Mouse (Mus musculus): ENCODE measurements around the gene Rpl3l.
A peak's percentile ranks its signal among the peaks of the same experiment; 100 is the strongest.
"Not testable (repeated sequence)": the region's sequence is repeated elsewhere in the genome, so short reads cannot be mapped to it uniquely, and the experiment has no call there.

Rpl3l gene

DNA sequence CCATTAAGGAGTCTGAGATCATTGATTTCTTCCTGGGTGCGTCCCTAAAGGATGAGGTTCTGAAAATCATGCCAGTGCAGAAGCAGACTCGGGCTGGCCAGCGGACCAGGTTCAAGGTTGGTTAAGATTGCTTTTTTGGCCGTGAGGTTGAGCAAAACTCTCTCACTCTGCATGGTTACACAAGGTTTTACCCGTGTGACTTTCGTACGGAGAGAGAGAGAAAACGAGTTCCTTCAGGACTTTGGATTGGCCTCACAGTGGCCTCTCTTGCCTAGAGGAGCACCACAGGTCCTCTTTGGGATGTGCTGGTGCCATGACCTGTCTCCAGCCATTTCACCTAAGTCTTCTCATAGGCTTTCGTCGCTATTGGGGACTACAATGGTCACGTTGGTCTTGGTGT lies 7.0 kb upstream of the Rpl3l start:
- not testable (repeated sequence) for DNase-seq

DNA sequence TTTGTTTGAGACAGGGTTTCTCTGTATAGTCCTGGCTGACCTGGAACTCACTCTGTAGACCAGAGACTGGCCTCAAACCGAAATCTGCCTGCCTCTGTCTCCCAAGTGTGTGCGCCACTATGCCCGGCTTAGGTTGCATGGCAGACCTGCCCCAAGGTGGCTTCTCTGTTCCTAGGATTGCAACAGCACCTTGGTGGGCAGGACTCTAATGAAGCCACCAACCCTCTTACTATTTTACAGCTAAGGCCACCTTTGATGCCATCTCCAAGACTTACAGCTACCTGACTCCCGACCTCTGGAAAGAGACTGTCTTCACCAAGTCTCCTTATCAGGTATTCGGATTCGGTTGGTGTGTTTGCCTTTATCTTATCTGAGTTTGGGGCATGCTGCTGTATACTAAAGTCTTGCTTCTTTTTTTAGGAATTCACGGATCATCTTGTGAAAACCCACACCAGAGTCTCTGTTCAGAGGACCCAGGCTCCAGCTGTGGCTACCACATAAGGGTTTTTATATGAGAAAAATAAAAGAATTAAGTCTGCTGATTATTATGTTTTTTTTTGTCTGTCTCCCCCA lies 6.2 kb upstream of the Rpl3l start:
- not testable (repeated sequence) for DNase-seq

DNA sequence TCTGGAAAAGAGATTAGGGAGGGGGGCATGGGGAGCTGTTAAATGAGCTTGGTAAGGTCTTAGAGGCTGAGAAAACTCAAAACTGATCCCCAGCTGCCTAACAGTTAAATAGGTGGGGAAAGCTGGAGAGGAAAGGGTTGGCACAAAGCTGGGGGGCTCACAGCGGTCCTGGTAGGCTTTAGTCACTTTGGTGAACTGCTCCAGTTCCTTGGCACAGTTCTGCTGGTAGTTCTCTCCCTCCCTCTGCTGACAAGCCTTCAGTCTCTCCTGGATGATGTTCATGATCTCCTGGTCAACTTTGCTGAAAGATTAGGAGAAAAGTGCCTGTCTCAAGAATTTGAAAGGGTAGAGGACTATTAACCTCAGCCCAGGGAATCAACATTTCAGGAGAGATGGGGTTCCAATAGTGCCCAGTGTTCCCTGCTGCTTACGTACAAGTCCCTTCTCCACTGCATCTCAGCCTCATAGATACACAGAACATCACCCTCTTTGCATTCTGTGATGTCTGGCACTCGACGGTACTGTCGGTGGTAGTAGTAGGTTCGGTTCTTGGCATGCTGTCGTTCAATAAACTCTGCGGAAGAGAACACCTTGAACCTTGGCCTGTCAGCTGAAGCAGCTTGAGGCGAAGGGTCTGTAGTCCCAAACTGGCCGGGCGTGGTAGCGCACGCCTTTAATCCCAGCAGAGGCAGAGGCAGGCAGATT lies 5.2 kb upstream of the Rpl3l start:
- no peak for DNase-seq

DNA sequence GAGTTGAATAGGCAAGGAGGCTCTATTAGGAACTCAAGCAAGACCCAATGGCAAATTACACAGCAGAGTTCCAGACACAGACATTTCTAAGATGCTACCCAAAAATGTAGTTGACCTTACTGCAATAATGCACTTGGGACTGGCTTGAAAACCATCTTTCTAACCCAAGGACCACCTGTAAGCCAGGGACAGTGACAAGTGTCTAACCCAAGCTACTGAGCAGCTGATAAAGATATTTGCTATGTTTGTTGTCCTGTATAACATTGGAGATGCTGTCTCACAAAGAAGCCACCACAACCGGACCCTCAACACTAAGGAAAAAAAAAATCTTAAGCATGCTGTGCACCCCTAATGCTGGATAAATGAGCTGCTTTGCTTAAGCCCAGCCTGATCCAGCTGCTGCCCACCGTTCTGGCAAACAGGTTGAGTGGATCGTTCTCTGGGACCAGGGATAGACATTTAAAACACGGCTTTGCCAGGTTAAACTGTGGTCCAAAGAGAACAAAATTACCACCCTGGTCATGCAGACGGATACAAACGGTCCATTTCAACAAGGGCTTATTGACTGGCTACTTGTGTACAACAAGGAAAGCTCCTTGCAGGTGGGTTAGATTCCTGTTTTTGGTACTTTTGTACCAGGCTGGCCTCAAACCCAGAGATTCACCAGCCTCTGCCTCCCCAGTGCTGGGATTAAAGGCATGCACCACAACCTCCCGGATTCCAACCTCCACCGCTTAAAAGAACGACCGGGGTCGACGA lies 4.3 kb upstream of the Rpl3l start:
- no peak for DNase-seq

DNA sequence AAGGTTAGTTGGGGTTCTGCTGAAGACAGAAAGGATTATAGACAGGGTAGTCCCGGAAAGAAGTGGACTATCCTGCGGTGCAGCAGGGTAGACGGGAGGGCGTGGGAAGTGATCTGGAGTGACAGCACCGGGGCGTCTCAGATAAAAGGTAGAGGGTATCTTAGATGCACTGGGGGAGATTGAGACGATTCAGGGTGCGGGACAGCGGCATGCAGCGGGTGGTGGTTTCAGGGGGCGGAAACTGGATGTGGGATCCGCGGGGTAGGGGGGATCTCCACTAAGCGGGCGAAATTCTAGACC lies 3.8 kb upstream of the Rpl3l start:
- DNase-seq: no peak

DNA sequence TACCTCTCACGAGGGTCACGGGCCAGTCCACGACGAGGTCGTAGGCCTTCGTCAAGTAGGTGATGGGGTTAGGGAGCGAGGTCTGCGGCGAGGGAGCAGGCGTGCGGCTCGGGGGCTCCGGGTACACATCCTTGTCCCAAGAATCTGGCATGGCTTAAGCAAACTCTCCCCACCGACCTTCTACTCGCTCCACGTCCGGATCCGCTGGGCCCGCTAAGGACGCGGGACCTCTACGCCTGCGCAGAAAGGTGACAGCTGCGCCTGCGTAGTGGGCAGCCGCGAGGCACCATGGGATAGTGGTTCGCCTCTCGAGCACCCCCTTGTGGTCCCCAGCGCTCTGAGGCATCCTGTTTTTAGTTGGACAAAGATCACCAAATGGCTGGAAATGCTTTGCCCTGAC lies 3.4 kb upstream of the Rpl3l start, which contains the start of gene Ndufb10:
TSS of gene Ndufb10 (minus strand) at position 295 of the 400 bp plus-strand sequence.
- DNase-seq: peak; percentile 89 to 98

DNA sequence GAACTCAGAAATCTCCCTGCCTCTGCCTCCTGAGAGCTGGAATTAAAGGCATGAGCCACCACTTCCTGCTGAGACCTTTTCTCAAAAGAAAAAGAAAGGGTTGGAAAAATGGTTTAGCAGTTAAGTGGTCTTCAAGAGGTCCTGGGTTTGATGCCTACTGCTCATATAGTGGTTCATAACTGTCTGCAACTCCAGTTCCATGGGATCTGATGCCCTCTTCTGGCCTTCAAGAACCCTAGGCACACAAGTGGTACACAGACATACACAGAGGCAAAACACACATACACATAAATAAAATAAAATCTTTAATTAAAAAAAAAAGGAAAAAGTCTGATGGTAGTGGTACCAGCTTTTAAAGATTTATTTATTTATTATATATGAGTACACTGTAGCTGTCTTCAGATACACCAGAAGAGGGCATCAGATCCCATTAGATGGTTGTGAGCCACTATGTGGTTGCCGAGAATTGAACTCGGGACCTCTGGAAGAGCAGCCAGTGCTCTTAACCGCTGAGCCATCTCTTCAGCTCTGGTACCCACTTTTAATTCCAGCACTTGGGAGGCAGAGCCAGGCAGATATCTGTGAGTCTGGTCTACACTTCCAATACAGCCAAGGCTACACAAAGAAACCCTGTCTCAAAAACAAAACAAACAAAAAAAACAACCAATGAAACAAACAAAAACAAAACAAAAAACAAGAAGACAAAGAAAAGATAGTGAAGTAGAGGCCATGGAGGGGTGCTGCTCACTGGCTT lies 1.8 kb upstream of the Rpl3l start:
- DNase-seq: no peak

DNA sequence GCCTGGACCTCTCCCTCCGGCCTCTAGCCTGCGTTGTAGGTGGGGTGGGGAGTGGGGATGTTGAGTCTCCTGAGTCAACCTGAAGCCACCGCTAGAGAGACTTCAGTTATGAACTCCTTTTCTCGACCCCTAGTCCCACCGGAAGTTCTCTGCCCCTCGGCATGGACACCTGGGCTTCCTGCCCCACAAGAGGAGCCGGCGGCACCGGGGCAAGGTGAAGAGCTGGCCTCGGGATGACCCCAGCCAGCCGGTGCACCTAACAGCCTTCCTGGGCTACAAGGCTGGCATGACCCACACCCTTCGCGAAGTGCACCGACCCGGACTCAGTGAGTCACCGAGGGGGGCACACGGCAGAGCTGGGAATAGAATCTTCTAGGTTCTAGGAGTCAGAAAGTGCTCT lies 564 bp downstream of the Rpl3l start:
- no peak for DNase-seq

DNA sequence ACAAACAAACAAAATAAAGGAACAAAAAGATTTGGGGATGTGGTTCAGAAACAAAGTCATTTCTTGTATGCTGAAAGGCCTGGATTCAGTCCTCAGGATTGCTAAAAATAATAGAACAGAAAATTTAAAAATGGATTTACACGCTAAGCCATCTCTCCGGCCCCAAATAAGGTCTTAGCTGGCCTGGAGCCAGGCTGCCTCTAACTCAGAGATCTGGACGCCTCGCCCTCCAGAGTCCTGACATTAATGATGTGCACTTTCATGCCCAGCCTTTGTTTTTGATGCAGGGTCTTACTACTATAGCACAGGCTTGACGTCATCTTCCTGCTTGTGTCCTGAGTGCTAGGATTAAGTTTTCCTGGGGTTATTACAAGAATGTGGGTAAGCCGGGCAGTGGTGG lies 1.4 kb downstream of the Rpl3l start:
- no peak for DNase-seq

DNA sequence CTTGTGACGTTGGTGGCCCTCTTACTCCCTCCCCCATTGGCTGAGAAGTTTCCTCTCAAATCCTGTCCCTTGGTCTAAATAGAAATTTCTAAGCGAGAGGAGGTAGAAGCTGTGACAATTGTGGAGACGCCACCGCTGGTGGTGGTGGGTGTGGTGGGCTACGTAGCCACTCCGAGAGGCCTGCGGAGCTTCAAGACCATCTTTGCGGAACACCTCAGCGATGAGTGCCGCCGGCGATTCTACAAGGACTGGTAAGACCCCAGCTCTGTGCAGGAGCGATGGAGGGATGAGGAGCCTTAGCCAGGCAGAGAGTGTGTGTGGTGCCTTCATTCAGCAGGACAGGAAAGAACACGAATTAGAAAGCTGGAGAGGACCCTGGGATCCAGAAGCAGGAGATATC lies 3.2 kb downstream of the Rpl3l start:
- no peak for DNase-seq

DNA sequence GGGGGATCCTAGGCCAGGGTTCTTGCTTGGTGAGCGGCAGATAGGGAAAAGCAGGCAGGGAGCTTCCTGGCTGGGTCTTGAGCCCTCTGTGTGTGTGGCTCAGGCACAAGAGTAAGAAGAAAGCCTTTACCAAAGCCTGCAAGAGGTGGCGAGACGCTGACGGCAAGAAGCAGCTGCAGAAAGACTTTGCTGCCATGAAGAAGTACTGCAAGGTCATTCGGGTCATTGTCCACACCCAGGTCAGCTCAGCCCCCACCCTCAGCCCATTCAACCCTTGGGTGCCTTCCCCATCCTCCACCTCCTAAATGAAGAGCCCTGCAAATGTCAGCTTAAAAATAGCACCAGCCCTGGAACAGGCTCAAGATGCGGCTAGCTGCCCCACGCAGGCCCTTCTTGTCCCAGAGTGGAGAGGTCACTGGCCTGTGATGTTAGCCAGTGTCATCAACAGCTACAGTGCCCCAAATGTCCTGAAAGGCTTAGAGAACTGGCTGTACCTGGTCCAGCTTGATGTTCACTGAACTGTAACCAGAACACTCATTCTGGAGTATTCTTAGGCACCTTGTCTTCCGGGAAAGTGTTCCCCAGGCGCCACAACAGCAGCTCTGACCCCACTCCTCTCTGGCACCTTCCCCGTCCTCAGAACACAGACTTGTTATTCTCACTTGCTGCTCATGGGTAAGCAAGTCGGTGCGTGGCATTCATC lies 4.8 kb downstream of the Rpl3l start:
- DNase-seq: no peak

DNA sequence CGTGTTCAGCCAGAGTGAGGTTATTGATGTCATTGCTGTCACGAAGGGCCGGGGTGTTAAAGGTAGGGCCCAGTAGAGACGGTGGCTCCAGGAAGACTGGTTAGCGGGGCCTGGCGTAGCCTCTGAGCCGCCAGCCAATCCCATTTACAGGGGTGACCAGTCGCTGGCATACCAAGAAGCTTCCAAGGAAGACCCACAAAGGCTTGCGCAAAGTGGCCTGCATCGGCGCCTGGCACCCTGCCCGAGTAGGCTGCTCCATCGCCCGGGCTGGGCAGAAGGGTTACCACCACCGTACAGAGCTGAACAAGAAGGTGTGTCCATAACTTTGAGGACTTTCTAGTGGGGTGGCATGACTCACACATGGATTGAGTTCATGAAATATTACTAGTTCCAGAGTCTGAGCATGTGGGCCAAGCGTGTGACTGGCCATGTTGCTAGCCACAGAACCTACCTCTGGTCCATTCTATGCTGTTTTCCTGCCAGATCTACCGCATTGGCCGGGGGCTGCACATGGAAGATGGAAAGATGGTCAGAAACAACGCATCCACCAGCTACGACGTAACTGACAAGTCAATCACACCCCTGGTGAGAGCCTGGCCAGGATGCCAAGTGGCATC lies 5.9 kb downstream of the Rpl3l start:
- no peak for DNase-seq

DNA sequence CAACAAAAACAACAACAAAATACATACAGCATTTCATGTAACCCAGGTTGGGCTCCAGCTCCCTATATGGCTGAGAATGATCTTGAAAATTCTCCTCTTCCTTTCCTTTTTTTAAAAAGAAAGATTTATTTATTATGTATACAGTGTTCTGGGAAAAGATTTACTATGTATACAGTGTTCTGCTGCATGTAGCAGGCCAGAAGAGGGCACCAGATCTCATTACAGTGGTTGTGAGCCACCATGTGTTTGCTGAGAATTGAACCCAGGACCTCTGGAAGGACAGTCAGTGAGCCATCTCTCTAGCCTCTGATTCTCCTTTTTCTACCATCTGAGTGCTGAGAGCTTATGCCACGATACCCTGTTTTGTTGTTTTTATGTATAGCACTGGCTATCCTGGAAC lies 6.9 kb downstream of the Rpl3l start:
- no peak for DNase-seq

DNA sequence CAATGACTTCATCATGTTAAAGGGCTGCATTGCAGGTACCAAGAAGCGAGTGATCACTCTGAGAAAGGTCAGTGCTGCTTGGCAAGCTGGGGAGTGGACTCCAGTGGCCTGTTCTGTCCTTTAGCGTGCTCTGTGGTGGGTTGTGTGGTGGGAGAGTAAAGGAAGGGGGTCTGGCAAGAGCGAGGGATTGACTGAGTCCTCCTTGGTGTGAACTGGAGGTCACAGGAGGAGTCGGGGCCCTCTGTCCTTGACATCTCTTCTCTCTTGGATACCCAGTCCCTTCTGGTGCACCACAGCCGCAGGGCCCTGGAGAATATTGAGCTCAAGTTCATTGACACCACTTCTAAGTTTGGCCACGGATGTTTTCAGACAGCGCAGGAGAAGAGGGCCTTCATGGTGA lies 7.8 kb downstream of the Rpl3l start:
- no peak for DNase-seq

DNA sequence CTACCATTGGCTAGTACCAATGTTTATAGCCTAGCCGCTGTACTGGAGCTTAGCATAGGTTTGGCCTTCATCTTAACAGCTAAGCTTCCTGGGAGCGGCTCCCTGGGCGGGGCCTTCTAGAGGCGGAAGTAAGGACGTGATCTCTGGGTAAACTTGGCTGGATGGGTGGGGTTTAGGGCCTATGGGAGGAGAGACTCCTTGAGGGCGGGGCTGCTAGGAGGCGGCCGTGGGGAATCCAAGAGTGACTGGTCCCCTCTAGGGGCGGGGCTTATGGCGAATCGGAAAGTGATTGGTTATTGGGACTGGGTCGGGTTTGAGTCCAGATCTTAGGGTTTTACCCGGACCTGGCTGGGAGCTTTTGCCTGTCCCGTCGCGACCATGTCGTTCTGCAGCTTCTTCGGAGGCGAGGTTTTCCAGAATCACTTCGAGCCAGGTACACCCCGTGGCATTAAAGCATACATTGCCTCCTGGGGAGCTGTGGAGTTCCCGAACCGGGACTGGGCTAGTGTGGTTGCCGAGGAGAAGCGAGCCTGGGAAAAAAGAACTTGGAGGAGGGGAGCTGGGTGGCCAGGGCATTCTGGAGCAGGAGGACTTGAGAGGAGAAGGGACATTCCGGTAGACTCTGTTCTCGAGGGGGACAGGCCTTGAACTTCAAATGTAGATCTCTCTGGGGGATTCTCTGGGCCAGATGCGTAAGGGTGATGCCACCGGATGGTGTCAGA lies 8.9 kb downstream of the Rpl3l start, which contains the start of gene Msrb1:
TSS of gene Msrb1 (plus strand) at position 313 of the 722 bp plus-strand sequence.
- DNase-seq: peak; percentile 90 to 93

DNA sequence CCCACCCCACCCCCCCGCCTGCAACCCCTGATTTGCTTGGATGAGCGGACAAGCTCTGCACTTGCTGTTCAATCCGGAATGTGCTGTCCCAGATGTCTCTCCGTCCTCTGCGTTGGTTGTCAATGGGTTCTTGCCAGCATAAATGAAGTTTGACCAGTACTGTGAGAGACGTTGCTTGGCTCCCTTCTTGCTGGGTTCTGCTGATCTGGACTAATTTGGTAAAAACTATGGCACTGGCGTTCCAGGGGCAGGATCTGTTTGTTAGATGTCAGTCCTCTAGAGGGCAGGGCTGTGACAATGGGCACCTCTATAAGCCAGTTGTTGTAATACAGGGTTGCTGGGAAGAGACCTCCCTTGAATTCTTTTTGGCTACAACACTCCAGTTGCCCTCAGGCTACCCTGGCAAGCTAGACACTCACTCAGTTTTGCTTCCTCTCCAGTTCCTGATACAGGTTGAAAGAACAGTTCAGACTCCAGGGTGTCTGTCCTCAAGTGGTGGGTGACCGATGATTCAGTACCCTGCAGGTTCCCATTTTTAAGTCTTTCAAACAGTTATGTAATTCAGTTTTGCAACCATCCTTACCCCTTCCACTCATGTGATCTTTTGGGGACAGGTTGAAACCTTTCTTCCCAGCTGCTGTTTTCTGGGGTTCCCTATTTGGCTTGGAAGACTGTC lies 9.7 kb downstream of the Rpl3l start:
- no peak for DNase-seq

DNA sequence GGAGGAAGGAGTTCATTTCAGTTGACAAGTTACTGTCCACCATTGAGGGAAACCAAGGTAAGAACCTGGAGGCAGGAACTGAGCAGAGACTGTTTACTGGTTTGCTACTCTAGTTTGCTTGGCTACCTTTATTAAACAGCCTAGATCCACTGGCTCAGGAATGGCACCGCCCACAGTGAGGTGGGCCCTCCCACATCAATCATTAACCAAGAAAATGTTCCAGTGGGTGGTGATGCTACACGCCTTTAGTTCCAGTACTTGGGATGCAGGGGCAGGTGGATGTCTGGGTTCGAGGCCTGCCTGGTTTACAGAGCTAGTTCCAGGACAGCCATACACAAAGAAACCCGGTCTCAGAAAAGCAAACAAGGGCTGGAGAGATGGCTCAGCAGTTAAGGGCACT lies 10.6 kb downstream of the Rpl3l start:
- DNase-seq: no peak

DNA sequence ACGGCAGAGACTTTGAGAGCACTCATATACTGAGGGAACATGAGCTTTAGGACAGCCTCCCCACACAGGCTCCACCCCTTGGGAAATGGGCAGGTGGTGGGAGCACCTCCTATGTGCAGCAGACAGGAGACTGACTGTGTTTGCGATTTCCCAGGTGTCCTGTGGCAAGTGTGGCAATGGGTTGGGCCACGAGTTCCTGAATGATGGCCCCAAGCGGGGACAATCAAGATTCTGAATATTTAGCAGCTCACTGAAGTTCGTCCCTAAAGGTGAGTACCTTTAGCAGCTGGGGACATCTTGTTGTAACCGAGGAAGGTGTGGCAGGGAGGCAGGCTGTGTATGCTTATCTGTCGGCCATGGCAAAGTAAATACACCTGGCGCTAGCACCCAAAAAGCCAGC lies 12.3 kb downstream of the Rpl3l start:
- DNase-seq: no peak

DNA sequence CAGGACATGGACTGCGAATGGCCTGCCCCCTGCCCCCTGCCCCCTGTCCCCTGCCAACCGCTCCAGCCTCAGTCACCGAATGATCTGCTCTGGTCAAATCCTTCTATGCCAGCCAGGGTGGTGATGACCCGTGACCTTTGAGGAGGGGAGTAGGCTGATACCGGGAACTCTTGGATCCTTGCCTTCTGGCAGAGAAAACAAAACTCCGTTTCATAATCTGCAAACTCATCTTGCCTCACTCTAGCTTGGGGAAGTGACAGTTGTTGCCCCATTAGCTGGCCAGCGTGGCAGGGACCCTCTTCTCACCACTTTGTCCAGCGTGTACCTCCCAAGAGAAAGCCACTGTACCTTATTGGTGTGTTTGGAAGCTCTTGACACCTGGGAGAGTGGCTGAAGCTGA lies 14.7 kb downstream of the Rpl3l start:
- DNase-seq: no peak

DNA sequence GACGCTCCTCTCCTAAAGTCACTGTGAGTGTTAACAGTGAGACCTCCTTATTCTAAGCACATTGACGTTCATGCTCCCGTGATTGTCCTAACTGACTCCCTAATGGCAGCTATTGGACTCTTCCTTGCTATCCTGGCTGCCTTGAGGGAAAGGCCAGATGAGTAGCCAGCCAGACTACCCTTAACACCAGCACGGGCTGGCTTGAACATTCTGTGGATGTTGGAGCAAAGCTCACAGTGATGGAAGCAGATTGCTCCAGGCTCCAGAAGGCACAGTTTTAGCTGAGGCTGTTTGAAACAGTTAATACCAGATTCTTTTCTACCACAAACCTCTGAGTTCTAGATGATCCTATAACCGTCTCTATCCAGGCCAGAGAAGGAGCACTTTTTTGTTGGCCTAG lies 16.3 kb downstream of the Rpl3l start:
- DNase-seq: no peak

DNA sequence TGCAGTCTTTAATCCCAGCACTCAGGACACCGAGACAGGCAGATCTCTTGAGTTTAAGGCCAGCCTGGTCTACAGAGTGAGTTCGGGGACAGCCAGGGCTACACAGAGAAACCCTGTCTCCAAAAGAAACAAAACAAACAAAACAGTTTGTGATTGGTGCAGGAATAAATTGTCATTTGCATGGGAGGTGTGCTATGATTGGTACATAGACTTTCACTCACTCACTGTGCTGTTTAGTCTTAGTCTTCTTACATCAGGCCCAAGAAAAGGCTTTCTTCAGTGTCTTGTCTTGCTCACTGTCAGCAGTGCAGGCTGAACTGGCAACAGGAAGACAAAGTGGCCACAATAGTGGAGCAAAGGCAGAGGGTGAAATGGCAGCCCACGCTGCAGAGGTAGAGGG lies 16.8 kb downstream of the Rpl3l start:
- DNase-seq: no peak

Measured in spleen, adult 18-20 months (tissue).